8 mouse cellular contexts compared by ENCODE assay signal in genomic region chr8:119395072-119395950, GRCm38 (mm10). TPM values are rescaled to one million over a fixed set of nuclear protein-coding genes. Genes with fewer than 3 reads are reported as not detected.
A peak's percentile ranks its signal among the peaks of the same experiment; 100 is the strongest.
DNase-seq lines count a peak whose midpoint lies in the region; ATAC-seq and TF ChIP-seq lines count a peak whose summit lies in the region.

No protein-coding gene starts in this region.

- peaks cover 14% of the 10 kb centered on the region; the same call in 1 of the 2 replicates for H3K4me1 ChIP-seq in kidney, postnatal 0 days (replicated peaks; ENCODE audit: insufficient read depth, low read length)
- H3K4me1 ChIP-seq in embryonic facial prominence, embryonic 13.5 days = peaks cover 14% of the 10 kb centered on the region
- H3K4me1 ChIP-seq in intestine, embryonic 14.5 days (replicated peaks; ENCODE audit: control insufficient read depth, insufficient read depth, low read length) = peaks cover 5% of the 10 kb centered on the region
- peaks cover 12% of the 10 kb centered on the region for H3K4me1 ChIP-seq in midbrain, embryonic 15.5 days

- no peaks in the 10 kb centered on the region for H3K36me3 ChIP-seq in kidney, postnatal 0 days (ENCODE audit: insufficient read depth, low read length)
- H3K36me3 ChIP-seq in embryonic facial prominence, embryonic 13.5 days = peaks cover 6% of the 10 kb centered on the region
- no peaks in the 10 kb centered on the region for H3K36me3 ChIP-seq in intestine, embryonic 14.5 days (ENCODE audit: control insufficient read depth, insufficient read depth, low read length)
- H3K36me3 ChIP-seq in midbrain, embryonic 15.5 days (replicated peaks) = no peaks in the 10 kb centered on the region

- 5% methylated on average over 62 of the region's 83 CpGs for WGBS in kidney, postnatal 0 days
- WGBS in embryonic facial prominence, embryonic 13.5 days = 5% methylated on average over 82 of the region's 83 CpGs
- 6% methylated on average over 65 of the region's 83 CpGs for WGBS in intestine, embryonic 14.5 days
- 6% methylated on average over 83 of the region's 83 CpGs for WGBS in midbrain, embryonic 15.5 days

- peak overlapping the region; percentile 77 for H3K4me3 ChIP-seq in kidney, postnatal 0 days (replicated peaks; ENCODE audit: low read depth, low read length)
- peak overlapping the region; percentile 81 for H3K4me3 ChIP-seq in embryonic facial prominence, embryonic 13.5 days
- H3K4me3 ChIP-seq in intestine, embryonic 14.5 days (ENCODE audit: low read depth, low read length) = peak overlapping the region; percentile 76
- peak overlapping the region; percentile 93 for H3K4me3 ChIP-seq in midbrain, embryonic 15.5 days

- TF ChIP-seq CTCF in kidney, postnatal 0 days (IDR thresholded peaks at IDR 0.05; ENCODE audit: low read depth) = no peak
- no peak for TF ChIP-seq CTCF in Patski (IDR thresholded peaks at IDR 0.05)

- in situ Hi-C loops in Patski (cut with MboI; ENCODE audit: low pct_unique_long_range_greater_than_20kb) = no loop called here

- H3K27ac ChIP-seq in kidney, postnatal 0 days = peak overlapping the region; percentile 93
- H3K27ac ChIP-seq in embryonic facial prominence, embryonic 13.5 days = peak overlapping the region; percentile 48
- H3K27ac ChIP-seq in intestine, embryonic 14.5 days (ENCODE audit: low read depth) = peak overlapping the region; percentile 76
- H3K27ac ChIP-seq in midbrain, embryonic 15.5 days = peak overlapping the region; percentile 89

- DNase-seq in kidney, postnatal 0 days (ENCODE audit: low spot score) = no peak
- DNase-seq in kidney, adult 8-10 months = no peak
- DNase-seq in Patski (ENCODE audit: low read depth, low spot score) (no peak), adipocyte (ENCODE audit: low spot score) (no peak)
- no peak for DNase-seq in intestine, embryonic 14.5 days (ENCODE audit: low spot score)
- DNase-seq in layer of hippocampus, adult 9-10 months (ENCODE audit: low spot score) = no peak

- peak; percentile 50 for ATAC-seq in kidney, postnatal 0 days (replicated peaks; ENCODE audit: low FRiP score, low read depth)
- ATAC-seq in Patski = peak; percentile 45
- peak; percentile 22; the same call in 1 of the 2 replicates for ATAC-seq in embryonic facial prominence, embryonic 13.5 days (ENCODE audit: insufficient number of reproducible peaks, insufficient read depth, low FRiP score, low TSS enrichment, low read depth)
- ATAC-seq in intestine, embryonic 14.5 days (replicated peaks; ENCODE audit: low FRiP score, low TSS enrichment, low read depth) = no peak; the same call in none of the 2 replicates
- peak; percentile 69 for ATAC-seq in midbrain, embryonic 15.5 days (replicated peaks)

- peak overlapping the region; percentile 100 for H3K4me2 ChIP-seq in kidney, postnatal 0 days (ENCODE audit: low read length)
- peak overlapping the region; percentile 99 for H3K4me2 ChIP-seq in embryonic facial prominence, embryonic 13.5 days
- peak overlapping the region; percentile 99 for H3K4me2 ChIP-seq in intestine, embryonic 14.5 days (ENCODE audit: low read length)
- peak overlapping the region; percentile 89 for H3K4me2 ChIP-seq in midbrain, embryonic 15.5 days

- H3K27me3 ChIP-seq in kidney, postnatal 0 days (ENCODE audit: insufficient read depth, low read length) = no peaks in the 10 kb centered on the region
- no peaks in the 10 kb centered on the region for H3K27me3 ChIP-seq in Patski
- H3K27me3 ChIP-seq in embryonic facial prominence, embryonic 13.5 days = no peaks in the 10 kb centered on the region
- H3K27me3 ChIP-seq in intestine, embryonic 14.5 days (replicated peaks; ENCODE audit: control insufficient read depth, insufficient read depth, low read length) = no peaks in the 10 kb centered on the region
- no peaks in the 10 kb centered on the region for H3K27me3 ChIP-seq in midbrain, embryonic 15.5 days (replicated peaks)

- peak overlapping the region; percentile 91 for H3K9ac ChIP-seq in kidney, postnatal 0 days (ENCODE audit: low read depth, low read length)
- H3K9ac ChIP-seq in embryonic facial prominence, embryonic 13.5 days = peak overlapping the region; percentile 90
- H3K9ac ChIP-seq in intestine, embryonic 14.5 days (ENCODE audit: low read length) = peak overlapping the region; percentile 76
- peak overlapping the region; percentile 89 for H3K9ac ChIP-seq in midbrain, embryonic 15.5 days

- no peaks in the 10 kb centered on the region for H3K9me3 ChIP-seq in kidney, postnatal 0 days (replicated peaks; ENCODE audit: low read length)
- H3K9me3 ChIP-seq in embryonic facial prominence, embryonic 13.5 days = no peaks in the 10 kb centered on the region
- no peaks in the 10 kb centered on the region for H3K9me3 ChIP-seq in intestine, embryonic 14.5 days (ENCODE audit: control insufficient read depth, low read length)
- no peaks in the 10 kb centered on the region for H3K9me3 ChIP-seq in midbrain, embryonic 15.5 days

- POLR2A ChIA-PET in Patski (lab: Charles Lee) = interaction anchor here (0.6 to 1.5 kb wide), 3 partner anchors 10 to 36 kb away, joined by 3 to 5 read pairs (median 4); no protein-coding TSS in a partner anchor

- CTCF ChIA-PET in Patski (lab: Charles Lee) = interaction anchor here (1.0 kb wide), 1 partner anchor 17 kb away, joined by 3 read pairs; no protein-coding TSS in a partner anchor

RNA-seq across cellular contexts. Expression of gene Mlycd, which starts 0.6 kb away (rescaled TPM):
- 19.5 and 21.9 TPM in 2 replicates for polyA plus RNA-seq in kidney, postnatal 0 days (2015; fragmentation: Nextera tagmentation; extraction: Ambion mirVana)
- 25.7 TPM for polyA plus RNA-seq in Patski (2021)
- 11.0 and 12.7 TPM in 2 replicates for polyA plus RNA-seq in embryonic facial prominence, embryonic 13.5 days (2015; fragmentation: Nextera tagmentation; extraction: Ambion mirVana)
- polyA plus RNA-seq in intestine, embryonic 14.5 days (2014; fragmentation: Nextera tagmentation; extraction: Ambion mirVana) = 16.8 and 17.9 TPM in 2 replicates
- 16.2 and 17.8 TPM in 2 replicates for polyA plus RNA-seq in midbrain, embryonic 15.5 days (2015; fragmentation: Nextera tagmentation; extraction: Ambion mirVana)

RNA-seq across cellular contexts. Expression of gene Osgin1, which starts 38.6 kb away (rescaled TPM):
- polyA plus RNA-seq in kidney, postnatal 0 days (2015; fragmentation: Nextera tagmentation; extraction: Ambion mirVana) = 4.1 and 4.4 TPM in 2 replicates
- polyA plus RNA-seq in Patski (2021) = 20.4 TPM
- 0.60 and 1.6 TPM in 2 replicates for polyA plus RNA-seq in embryonic facial prominence, embryonic 13.5 days (2015; fragmentation: Nextera tagmentation; extraction: Ambion mirVana)
- 1.5 and 2.0 TPM in 2 replicates for polyA plus RNA-seq in intestine, embryonic 14.5 days (2014; fragmentation: Nextera tagmentation; extraction: Ambion mirVana)
- polyA plus RNA-seq in midbrain, embryonic 15.5 days (2015; fragmentation: Nextera tagmentation; extraction: Ambion mirVana) = 0.28 and 0.34 TPM in 2 replicates

RNA-seq across cellular contexts. Expression of gene Hsbp1, which starts 51.0 kb away (rescaled TPM):
- 354 and 357 TPM in 2 replicates for polyA plus RNA-seq in kidney, postnatal 0 days (2015; fragmentation: Nextera tagmentation; extraction: Ambion mirVana)
- polyA plus RNA-seq in Patski (2021) = 322 TPM
- polyA plus RNA-seq in embryonic facial prominence, embryonic 13.5 days (2015; fragmentation: Nextera tagmentation; extraction: Ambion mirVana) = 335 and 345 TPM in 2 replicates
- 303 and 323 TPM in 2 replicates for polyA plus RNA-seq in intestine, embryonic 14.5 days (2014; fragmentation: Nextera tagmentation; extraction: Ambion mirVana)
- 773 and 776 TPM in 2 replicates for polyA plus RNA-seq in midbrain, embryonic 15.5 days (2015; fragmentation: Nextera tagmentation; extraction: Ambion mirVana)

RNA-seq across cellular contexts. Expression of gene Necab2, which starts 51.2 kb away (rescaled TPM):
- 0.61 and 0.79 TPM in 2 replicates for polyA plus RNA-seq in kidney, postnatal 0 days (2015; fragmentation: Nextera tagmentation; extraction: Ambion mirVana)
- 0.14 TPM for polyA plus RNA-seq in Patski (2021)
- polyA plus RNA-seq in embryonic facial prominence, embryonic 13.5 days (2015; fragmentation: Nextera tagmentation; extraction: Ambion mirVana) = 3.8 and 4.2 TPM in 2 replicates
- polyA plus RNA-seq in intestine, embryonic 14.5 days (2014; fragmentation: Nextera tagmentation; extraction: Ambion mirVana) = 2.4 and 3.7 TPM in 2 replicates
- polyA plus RNA-seq in midbrain, embryonic 15.5 days (2015; fragmentation: Nextera tagmentation; extraction: Ambion mirVana) = 53.0 and 60.5 TPM in 2 replicates
